Mouse (Mus musculus): ENCODE data around the gene Sephs1. TPM values are rescaled to one million over a fixed set of nuclear protein-coding genes. Genes with fewer than 3 reads are reported as not detected.
A peak's percentile ranks its signal among the peaks of the same experiment; 100 is the strongest.

Sephs1 gene
- polyA plus RNA-seq, 1 experiment from 2014 or later, result 57.1 TPM

- Histone ChIP-seq H3K27ac (replicated peaks) (no peak overlapping the region), H3K27me3 (no peaks in the 10 kb centered on the region), H3K36me3 (no peaks in the 10 kb centered on the region), H3K4me3 (no peak overlapping the region), H3K4me2 (no peak overlapping the region), H3K9me3 (no peaks in the 10 kb centered on the region), H3K9ac (no peak overlapping the region), H3K4me1 (replicated peaks) (peaks cover 14% of the 10 kb centered on the region)
- 70% methylated on average over 3 of the region's 3 CpGs for WGBS
- no peak for ATAC-seq (ENCODE audit: low FRiP score, low read depth)
These were observed 5.2 kb upstream of the Sephs1 start for GRCm38 (mm10) chr2:4876131-4876530.

- Histone ChIP-seq H3K4me3 (peak overlapping the region; percentile 85), H3K4me2 (peak overlapping the region; percentile 91), H3K4me1 (replicated peaks) (peaks cover 28% of the 10 kb centered on the region), H3K27me3 (no peaks in the 10 kb centered on the region), H3K9me3 (no peaks in the 10 kb centered on the region), H3K9ac (peak overlapping the region; percentile 85), H3K27ac (replicated peaks) (peak overlapping the region; percentile 99), H3K36me3 (peaks cover 2% of the 10 kb centered on the region)
- WGBS, result 1% methylated on average over 20 of the region's 20 CpGs
- ATAC-seq (ENCODE audit: low FRiP score, low read depth), result peak; percentile 40
These were observed 521 bp upstream of the Sephs1 start for GRCm38 (mm10) chr2:4880737-4881349.

- under 1% methylated on average over 57 of the region's 63 CpGs for WGBS
- peak overlapping the region; percentile 91 for H3K4me2 ChIP-seq
These were observed 956 bp downstream of the Sephs1 start for GRCm38 (mm10) chr2:4882249-4882791.

GRCm38 (mm10) chr2:4883009-4883704 lies 1.8 kb downstream of the Sephs1 start:
- Histone ChIP-seq H3K4me3 (peak overlapping the region; percentile 85), H3K4me2 (peak overlapping the region; percentile 91), H3K27me3 (no peaks in the 10 kb centered on the region), H3K27ac (replicated peaks) (peak overlapping the region; percentile 99), H3K36me3 (peaks cover 23% of the 10 kb centered on the region), H3K4me1 (replicated peaks) (peaks cover 28% of the 10 kb centered on the region), H3K9me3 (no peaks in the 10 kb centered on the region), H3K9ac (peak overlapping the region; percentile 85)
- WGBS, result 2% methylated on average over 18 of the region's 18 CpGs
- no peak for ATAC-seq (ENCODE audit: low FRiP score, low read depth)

More at GRCm38 (mm10) chr2:4882249-4882791, 956 bp downstream of the Sephs1 start:
- H3K4me1 ChIP-seq (replicated peaks), result peaks cover 28% of the 10 kb centered on the region
- H3K27me3 ChIP-seq, result no peaks in the 10 kb centered on the region
- peak overlapping the region; percentile 99 for H3K27ac ChIP-seq (replicated peaks)
- H3K9ac ChIP-seq, result peak overlapping the region; percentile 85
- peak; percentile 59 for ATAC-seq (ENCODE audit: low FRiP score, low read depth)
- H3K9me3 ChIP-seq, result no peaks in the 10 kb centered on the region
- H3K36me3 ChIP-seq, result peaks cover 16% of the 10 kb centered on the region
- peak overlapping the region; percentile 85 for H3K4me3 ChIP-seq

GRCm38 (mm10) chr2:4886896-4887295 lies 5.5 kb downstream of the Sephs1 start:
- WGBS, result 96% methylated on average over 6 of the region's 6 CpGs
- no peak overlapping the region for H3K4me3 ChIP-seq
- no peaks in the 10 kb centered on the region for H3K27me3 ChIP-seq
- no peaks in the 10 kb centered on the region for H3K9me3 ChIP-seq
- no peak for ATAC-seq (ENCODE audit: low FRiP score, low read depth)
- H3K27ac ChIP-seq (replicated peaks), result no peak overlapping the region
- H3K4me1 ChIP-seq (replicated peaks), result peaks cover 14% of the 10 kb centered on the region
- H3K4me2 ChIP-seq, result no peak overlapping the region
- H3K36me3 ChIP-seq, result peaks cover 56% of the 10 kb centered on the region
- H3K9ac ChIP-seq, result no peak overlapping the region

- no peak for ATAC-seq (ENCODE audit: low FRiP score, low read depth)
These were observed 14.2 kb downstream of the Sephs1 start for GRCm38 (mm10) chr2:4895598-4895997.

GRCm38 (mm10) chr2:4896970-4897369 lies 15.6 kb downstream of the Sephs1 start:
- no peak overlapping the region for H3K9ac ChIP-seq
- H3K27me3 ChIP-seq, result no peaks in the 10 kb centered on the region
- 96% methylated on average over 4 of the region's 4 CpGs for WGBS
- no peak overlapping the region for H3K27ac ChIP-seq (replicated peaks)
- peaks cover 68% of the 10 kb centered on the region for H3K36me3 ChIP-seq
- no peak overlapping the region for H3K4me2 ChIP-seq
- no peak overlapping the region for H3K4me3 ChIP-seq
- no peaks in the 10 kb centered on the region for H3K4me1 ChIP-seq (replicated peaks)
- ATAC-seq (ENCODE audit: low FRiP score, low read depth), result no peak
- H3K9me3 ChIP-seq, result no peaks in the 10 kb centered on the region

More at GRCm38 (mm10) chr2:4895598-4895997, 14.2 kb downstream of the Sephs1 start:
- Histone ChIP-seq H3K36me3 (peaks cover 71% of the 10 kb centered on the region), H3K4me3 (no peak overlapping the region), H3K9me3 (no peaks in the 10 kb centered on the region), H3K4me2 (no peak overlapping the region), H3K9ac (no peak overlapping the region), H3K27ac (replicated peaks) (no peak overlapping the region), H3K27me3 (no peaks in the 10 kb centered on the region), H3K4me1 (replicated peaks) (no peaks in the 10 kb centered on the region)
- 90% methylated on average over 2 of the region's 2 CpGs for WGBS

GRCm38 (mm10) chr2:4900624-4901023 lies 19.3 kb downstream of the Sephs1 start:
- WGBS, result 93% methylated on average over 6 of the region's 6 CpGs
- Histone ChIP-seq H3K27me3 (no peaks in the 10 kb centered on the region), H3K9me3 (no peaks in the 10 kb centered on the region), H3K27ac (replicated peaks) (no peak overlapping the region), H3K9ac (no peak overlapping the region), H3K4me1 (replicated peaks) (no peaks in the 10 kb centered on the region), H3K4me3 (no peak overlapping the region), H3K36me3 (peaks cover 59% of the 10 kb centered on the region), H3K4me2 (no peak overlapping the region)
- no peak for ATAC-seq (ENCODE audit: low FRiP score, low read depth)

- Histone ChIP-seq H3K4me1 (replicated peaks) (no peaks in the 10 kb centered on the region), H3K36me3 (peaks cover 66% of the 10 kb centered on the region), H3K4me3 (no peak overlapping the region), H3K4me2 (no peak overlapping the region), H3K27me3 (no peaks in the 10 kb centered on the region), H3K27ac (replicated peaks) (no peak overlapping the region), H3K9me3 (no peaks in the 10 kb centered on the region), H3K9ac (no peak overlapping the region)
- WGBS, result 95% methylated on average over 5 of the region's 5 CpGs
- ATAC-seq (ENCODE audit: low FRiP score, low read depth), result no peak
These were observed 21.0 kb downstream of the Sephs1 start for GRCm38 (mm10) chr2:4902346-4902745.

GRCm38 (mm10) chr2:4907120-4907519 lies 25.8 kb downstream of the Sephs1 start:
- no peaks in the 10 kb centered on the region for H3K27me3 ChIP-seq
- H3K4me2 ChIP-seq, result no peak overlapping the region
- H3K4me1 ChIP-seq (replicated peaks), result no peaks in the 10 kb centered on the region
- H3K27ac ChIP-seq (replicated peaks), result no peak overlapping the region
- no peak overlapping the region for H3K4me3 ChIP-seq
- whole genome bisulfite sequencing, result 94% methylated on average over 6 of the region's 6 CpGs
- peaks cover 41% of the 10 kb centered on the region for H3K36me3 ChIP-seq
- H3K9me3 ChIP-seq, result no peaks in the 10 kb centered on the region
- ATAC-seq (ENCODE audit: low FRiP score, low read depth), result no peak
- H3K9ac ChIP-seq, result no peak overlapping the region

- Histone ChIP-seq H3K9me3 (no peaks in the 10 kb centered on the region), H3K4me1 (replicated peaks) (no peaks in the 10 kb centered on the region), H3K9ac (no peak overlapping the region), H3K4me2 (no peak overlapping the region), H3K4me3 (no peak overlapping the region), H3K36me3 (peaks cover 38% of the 10 kb centered on the region), H3K27ac (replicated peaks) (no peak overlapping the region), H3K27me3 (no peaks in the 10 kb centered on the region)
- no peak for ATAC-seq (ENCODE audit: low FRiP score, low read depth)
- WGBS, result 89% methylated on average over 7 of the region's 7 CpGs
These were observed 26.6 kb downstream of the Sephs1 start for GRCm38 (mm10) chr2:4907916-4908315.

GRCm38 (mm10) chr2:4908771-4909315 lies 27.5 kb downstream of the Sephs1 start:
- H3K4me3 ChIP-seq, result no peak overlapping the region
- no peak for ATAC-seq (ENCODE audit: low FRiP score, low read depth)
- H3K4me2 ChIP-seq, result no peak overlapping the region
- H3K27me3 ChIP-seq, result no peaks in the 10 kb centered on the region
- no peaks in the 10 kb centered on the region for H3K9me3 ChIP-seq
- H3K9ac ChIP-seq, result no peak overlapping the region
- WGBS, result 91% methylated on average over 3 of the region's 3 CpGs
- no peak overlapping the region for H3K27ac ChIP-seq (replicated peaks)
- H3K36me3 ChIP-seq, result peaks cover 38% of the 10 kb centered on the region
- no peaks in the 10 kb centered on the region for H3K4me1 ChIP-seq (replicated peaks)
